Mouse (Mus musculus) embryo, embryonic 10.5 days (tissue): ENCODE results near the gene Strn3.
"Not testable (repeated sequence)": the region's sequence is repeated elsewhere in the genome, so short reads cannot be mapped to it uniquely, and the experiment has no call there.

ENCODE experiments used
- DNase-seq: peaks from one replicate; pipeline ENCODE4 v3.0.0-alpha.2; 2015; ENCODE audit warnings: low spot score

The Strn3 gene

DNA sequence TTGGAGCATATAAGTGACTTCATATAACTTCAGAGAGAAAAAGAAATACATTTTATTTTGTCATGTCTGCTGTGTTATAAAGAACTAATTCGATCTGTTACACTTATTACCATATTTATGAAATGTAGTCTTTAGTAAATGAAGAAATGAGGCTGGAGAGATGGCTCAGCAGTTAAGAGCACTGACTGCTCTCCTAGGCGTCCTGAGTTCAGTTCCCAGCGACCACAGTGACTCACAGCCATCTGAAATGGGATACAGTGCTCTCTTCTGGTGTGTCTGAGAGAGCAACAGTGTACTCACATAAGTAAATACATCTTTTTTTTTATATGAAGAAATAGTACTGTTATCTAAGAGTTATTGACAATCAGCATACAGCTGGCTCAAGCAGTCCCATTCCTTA lies 1.7 kb upstream of the Strn3 start:
- no peak for DNase-seq

DNA sequence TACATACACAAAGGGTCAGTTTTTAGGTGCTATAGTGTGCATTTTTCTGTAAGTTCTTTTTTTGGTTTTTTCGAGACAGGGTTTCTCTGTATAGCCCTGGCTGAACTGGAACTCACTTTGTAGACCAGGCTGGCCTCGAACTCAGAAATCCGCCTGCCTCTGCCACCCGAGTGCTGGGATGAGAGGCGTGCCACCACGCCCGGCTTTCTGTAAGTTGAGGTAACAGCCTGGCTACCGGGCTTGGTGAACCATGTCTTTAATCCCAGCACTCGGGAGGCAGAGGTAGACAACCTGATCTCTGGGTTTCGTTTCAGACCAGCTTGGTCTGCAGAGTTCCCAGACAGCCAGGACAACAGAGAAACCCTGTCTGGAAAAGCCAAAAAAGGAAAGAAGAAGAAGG lies 1.2 kb upstream of the Strn3 start:
- not testable (repeated sequence) for DNase-seq

DNA sequence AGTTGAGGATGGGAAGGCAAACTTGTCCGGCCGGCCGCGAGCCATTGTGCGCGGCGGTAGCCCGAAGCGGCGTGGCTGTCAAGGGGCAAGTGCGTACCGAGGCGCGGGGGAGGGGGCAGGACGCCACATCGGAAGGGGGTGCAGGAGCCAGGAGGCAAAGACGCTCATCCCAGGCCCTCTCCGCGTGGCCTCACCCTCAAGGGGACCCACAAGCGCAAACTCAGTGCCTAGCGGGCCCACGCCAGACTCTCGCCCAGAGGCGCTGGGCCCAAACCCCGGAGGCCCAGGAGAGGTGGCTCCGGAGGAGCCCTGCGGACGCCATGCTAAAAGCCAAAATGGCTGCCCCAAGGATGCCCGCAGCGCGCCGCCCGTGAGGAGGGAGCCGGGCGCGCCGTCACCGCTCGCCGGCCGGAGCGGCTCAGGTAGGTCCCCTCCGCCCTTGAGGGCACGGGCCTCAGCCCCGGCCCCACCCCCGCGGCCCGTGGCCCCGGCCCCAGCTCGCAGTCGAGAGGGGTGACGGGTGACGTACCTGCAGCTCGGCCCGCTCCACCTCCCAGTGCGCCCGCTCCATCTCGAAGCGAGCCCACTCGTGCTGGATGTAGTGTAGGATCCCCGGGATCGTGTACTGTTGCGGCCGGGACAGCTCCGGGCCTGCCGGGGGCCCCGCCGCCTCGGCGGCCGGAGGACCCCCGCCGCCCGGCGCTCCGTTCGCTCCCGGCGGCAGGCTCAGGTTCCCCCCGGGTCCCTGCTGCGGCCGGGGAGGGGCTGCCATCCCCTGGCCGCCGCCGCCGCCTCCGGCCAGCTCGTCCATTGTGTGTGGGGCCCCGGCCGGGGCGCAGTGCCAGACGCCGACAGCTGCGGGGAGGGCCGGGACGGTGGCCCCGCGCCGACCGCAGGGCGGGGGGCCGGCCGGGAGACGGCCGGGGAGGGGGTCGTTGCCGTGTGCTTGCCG lies 528 bp downstream of the Strn3 start, which contains the start of gene Ap4s1:
Gene Ap4s1, plus strand, starts transcription at position 141 of the 952 bp plus-strand sequence.
- DNase-seq: peak; percentile 78

DNA sequence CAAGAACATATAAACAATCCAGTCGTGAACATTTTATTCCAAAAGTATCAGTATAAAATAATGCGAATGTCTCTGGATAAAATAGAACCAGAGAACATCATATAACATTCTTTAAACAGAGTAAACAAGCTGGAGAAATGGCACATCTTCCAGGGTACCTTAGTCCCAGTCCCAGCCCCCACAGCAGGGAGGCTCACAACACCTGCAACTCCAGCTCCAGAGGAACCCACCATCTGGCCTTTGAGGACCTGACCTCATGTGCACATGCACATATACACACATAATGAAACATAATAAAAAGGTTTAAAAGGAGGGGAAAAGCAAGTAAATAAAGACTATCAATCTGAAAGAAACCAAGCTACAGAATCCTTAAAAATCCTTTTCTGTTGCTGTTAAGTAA lies 3.2 kb downstream of the Strn3 start:
- no peak for DNase-seq

DNA sequence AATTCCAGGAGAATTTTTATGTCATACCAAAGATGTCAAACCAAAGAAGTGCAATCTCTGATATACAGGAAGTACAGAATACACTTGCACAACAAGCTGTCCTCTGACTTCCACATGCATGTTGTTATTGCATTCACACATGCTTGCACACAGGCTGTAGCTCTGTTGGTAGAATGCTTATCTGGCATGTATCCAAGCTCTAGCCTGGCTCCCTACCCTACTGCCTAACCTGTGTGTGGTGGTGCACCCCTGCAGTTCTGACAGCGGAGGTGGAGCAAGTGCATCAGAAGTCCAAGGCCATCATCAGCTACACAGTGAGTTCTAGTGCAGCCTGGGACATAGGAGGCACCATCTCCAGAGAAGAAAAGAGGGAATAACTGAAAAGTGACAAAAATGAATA lies 12.9 kb downstream of the Strn3 start:
- no peak for DNase-seq

DNA sequence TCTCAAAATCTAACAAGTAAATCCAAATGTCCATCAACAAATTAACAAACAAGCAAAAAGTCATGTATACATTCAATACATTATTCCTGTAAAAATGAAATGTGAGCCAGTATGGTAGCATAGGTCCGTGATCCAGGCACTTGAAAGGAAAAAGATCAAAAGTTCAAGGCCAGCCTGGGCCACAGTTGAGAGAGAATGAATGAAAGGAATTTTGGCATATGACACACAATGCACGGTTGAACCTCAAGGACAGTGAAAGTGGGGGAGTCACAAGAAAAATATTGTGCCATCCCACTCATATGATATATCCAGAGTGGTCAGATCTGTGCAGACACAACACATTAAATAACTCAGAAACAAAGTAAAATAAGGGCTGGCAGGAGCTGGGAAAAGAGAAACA lies 15.3 kb downstream of the Strn3 start:
- DNase-seq: no peak

DNA sequence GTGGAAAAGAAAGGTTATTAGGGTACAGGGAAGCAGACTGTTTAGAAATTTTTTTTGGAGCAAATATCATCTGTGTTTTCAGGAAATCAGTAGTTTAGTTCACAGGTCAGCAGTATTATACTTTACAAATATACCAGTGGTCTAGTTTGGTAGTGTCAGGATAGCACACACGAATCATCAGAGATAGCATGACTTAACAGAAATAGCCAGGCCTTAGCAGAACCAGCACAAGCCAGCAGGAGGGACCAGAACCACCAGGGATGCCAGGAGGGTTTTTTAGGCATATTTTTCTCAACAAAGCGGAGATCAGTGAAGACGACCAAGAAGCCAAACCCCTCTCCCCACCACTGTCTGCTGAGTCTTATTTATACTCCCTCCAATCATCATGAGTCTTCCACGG lies 18.4 kb downstream of the Strn3 start:
- DNase-seq: no peak

DNA sequence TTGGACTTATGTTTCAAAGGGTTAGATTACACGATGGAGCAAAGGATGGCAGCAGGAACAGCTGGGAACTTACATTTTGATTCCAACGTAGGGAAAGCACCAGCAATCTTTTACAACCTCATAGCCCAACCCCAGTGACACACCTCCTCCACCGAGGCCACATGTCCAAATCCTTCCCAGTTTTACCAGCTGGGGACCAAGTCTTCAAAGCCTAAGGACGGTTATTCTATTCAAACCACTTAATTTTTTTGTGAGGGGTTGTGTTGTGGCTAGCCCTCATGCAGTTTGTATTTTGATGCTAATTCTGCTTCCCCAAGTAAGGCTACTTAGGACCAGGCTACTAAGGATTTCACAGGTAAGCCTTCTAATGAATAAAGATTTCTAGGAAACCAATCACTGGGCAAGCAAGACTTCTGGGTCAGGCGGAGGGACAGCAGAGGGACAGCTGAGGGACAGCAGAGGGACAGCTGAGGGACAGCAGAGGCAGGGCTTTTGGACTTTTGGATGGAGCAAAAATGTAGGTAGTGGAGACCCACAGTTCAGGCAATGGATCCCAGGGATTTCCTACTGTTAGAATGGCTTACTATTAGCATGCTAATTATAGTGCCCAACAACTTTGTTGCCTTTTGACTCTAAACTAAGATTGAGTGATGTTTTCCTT lies 20.3 kb downstream of the Strn3 start:
- no peak for DNase-seq

DNA sequence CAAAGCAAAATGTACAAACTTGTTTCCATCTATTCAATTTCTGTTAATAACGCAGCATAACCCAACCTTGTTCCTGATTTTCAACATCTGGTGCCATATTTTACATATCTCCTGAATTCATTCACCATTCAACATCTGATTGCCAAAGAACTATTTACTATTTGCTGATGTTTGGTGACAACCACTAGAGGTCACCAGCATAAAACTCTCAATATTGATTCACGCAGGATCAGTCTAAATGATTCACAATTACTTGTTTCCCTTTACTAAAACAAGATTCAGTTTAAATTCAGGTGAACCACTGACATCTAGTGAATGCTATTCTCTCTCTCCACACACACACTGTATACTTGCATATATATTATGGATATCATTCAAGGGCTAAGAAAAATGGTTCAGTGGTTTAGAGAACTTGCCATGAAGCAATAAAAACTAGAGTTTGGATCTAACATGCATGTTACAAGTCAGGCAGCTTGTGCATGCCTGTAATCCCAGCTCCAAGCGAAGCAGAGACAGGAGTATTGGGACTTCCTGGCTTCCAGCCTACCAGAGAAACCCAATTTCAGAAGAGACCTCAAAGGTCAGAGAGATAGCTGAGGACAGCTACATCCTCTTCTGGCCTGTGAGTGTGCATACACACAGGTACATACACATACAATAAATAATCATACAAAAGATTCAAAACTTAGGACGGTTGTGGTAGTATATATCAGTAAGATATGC lies 24.8 kb downstream of the Strn3 start:
- DNase-seq: no peak

DNA sequence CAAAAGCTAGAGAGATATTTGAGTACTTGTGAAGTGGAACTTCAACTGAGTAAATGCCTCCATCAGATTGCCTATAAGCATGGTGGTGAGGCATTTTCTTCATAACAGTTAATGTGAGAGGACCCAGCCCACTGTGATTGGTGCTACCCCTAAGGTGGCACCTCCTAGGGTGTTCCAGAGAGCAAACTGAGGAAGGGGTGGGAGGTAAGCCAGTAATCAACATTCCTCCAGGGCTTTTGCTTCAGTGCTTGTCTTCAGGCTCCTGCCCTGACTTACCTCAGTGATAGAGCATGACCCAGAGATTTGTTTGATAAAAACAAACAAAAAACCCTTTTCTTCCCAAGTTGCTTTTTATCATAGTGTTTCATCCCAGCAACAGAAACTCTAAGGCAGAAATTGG lies 27.8 kb downstream of the Strn3 start:
- DNase-seq: no peak

DNA sequence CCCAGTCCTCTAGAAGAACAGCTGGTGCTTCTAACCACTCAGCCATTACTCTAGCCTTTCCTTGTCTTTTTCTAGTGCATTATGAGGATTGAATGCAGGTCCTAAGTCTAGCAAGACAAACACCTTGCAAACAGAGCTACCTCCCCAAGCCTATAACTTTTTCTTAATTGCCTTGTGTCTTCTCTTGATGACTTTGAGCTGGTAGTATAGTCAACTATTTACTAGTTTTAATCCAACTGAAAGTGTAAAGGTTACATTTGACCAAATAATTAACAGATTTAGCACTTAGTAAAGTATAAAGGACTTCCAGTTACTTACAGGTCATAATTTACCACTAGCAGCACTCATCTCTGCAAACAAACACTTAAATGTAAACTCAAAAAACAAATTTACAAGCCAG lies 28.7 kb downstream of the Strn3 start:
- no peak for DNase-seq

DNA sequence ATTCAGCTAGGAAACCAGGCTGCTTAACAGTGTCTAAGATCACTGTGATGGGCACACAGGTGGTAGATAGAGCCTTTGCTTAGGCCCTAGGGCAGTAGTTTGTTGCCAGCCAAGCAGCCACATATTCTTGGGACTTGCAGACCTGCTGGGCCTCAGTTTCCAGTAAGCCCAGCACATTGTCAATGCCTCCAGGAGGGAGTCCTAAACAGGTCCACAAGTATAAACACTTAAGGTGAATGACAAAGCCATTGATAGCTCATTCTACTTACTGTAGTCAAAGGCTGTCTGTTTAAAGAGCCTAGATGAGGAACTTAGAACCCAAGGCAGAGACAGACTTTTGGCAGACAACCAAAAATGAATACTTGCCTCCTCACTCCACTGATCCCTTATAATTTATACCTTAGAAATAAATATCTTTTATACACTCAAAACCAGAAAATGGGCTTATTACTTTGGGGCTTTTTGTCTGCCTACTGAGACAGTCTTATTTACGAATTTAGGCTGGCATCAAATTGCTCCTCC lies 35.7 kb downstream of the Strn3 start:
- DNase-seq: no peak

DNA sequence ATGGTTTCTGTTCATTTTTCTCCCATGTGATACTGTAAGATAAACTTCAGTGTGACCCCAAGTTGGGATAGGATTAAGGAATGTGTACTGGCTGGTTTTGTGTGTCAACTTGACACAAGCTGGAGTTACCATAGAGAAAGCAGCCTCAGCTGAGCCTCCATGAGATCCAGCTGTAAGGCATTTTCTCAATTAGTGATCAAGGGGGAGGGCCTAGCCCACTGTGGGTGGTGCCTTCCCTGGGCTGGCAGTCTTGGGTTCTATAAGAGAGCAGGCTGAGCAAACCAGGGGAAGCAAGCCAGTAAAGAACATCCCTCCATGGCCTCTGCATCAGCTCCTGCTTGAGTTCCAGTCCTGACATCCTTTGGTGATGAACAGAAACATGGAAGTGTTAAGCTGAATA lies 42.3 kb downstream of the Strn3 start:
- DNase-seq: peak; percentile 15

DNA sequence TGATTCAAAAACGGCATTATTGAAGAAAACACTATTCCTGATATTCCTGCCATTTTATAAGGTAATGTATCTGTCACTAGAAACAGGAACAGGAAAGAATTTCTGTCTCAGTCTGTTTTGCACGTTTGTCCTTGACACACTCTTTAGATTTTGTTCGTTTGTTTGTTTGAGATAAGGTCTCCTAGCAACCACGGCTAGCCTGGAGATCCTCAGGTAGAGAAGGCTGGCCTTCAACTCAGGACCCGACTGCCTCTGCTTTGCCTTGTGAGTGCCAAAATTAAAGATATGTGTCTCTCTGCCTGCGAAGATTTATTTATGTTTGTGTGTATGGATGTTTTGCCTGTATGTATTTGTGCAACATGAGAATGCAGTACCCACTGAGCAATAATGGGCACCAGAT lies 49.8 kb downstream of the Strn3 start:
- DNase-seq: peak; percentile 35

DNA sequence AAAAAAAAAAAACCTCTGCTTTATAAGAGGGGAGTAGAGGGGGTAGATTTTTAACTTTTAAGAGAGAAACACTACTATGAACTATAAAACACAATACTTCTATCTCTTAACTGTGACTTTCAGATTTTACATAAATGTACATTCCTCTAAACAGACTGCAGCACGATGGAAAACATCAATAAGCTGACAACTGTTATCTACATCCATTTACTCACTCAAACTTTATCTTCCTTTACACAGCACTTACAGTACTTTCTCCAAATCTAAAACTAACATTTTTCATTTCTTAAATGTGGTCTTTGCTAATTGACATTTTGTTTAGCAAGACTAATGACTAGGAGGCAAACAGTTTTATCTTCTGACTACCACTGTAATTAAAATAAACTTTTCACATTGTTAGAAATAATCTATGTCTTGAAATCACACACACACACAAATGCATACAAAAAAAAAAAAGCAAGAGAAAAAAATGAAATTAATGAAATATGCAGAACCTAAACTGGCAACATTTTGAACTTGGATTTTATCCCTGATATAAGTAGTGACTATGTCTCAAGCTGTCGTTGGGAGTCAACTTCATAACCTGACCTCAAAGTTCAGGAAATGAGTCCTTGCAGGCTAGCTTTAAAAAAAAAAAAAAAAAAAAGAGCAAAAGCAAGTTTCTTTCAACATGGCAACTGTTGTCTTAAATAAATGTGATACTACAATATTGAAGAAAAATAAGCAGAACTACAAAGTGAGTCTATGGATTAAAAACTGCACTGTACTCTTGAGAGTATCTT lies 54.8 kb downstream of the Strn3 start:
- DNase-seq: no peak

DNA sequence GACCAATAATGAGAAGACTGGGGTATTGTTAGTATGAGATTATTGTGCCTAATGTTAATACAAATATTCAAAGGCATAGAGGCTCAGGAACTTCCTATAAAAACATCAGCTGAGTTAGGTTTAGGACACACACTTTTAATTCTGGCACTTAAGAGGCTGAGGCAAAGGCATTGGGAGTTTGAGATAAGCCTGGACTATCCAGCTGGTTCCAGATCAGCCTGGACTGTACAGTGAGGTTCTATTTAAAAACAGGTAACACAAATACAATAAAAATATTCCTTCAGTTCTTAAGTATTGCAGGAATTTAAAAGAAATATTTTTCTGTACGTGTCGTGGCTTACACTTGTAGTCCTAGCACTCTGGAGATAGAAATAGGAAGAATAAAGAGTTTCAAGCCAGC lies 55.4 kb downstream of the Strn3 start:
- no peak for DNase-seq

DNA sequence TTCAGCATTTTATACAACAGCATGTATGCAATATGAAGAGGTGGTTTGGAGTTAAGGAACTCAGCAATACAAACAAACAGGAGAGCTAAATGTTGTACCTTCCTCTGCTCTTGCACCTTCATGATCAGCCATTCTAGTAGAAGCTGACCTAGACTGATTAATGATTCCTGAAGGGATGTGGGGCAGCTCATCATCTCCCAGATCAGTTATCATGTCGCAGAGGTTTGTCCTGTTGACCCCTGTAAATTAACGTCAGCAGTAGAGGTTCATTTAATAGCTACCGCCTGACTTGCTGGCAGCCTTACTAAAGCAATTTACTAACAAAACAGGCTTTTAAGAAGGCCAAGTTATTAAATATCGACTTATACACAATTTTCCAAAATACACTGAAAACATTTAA lies 58.2 kb downstream of the Strn3 start:
- DNase-seq: no peak

DNA sequence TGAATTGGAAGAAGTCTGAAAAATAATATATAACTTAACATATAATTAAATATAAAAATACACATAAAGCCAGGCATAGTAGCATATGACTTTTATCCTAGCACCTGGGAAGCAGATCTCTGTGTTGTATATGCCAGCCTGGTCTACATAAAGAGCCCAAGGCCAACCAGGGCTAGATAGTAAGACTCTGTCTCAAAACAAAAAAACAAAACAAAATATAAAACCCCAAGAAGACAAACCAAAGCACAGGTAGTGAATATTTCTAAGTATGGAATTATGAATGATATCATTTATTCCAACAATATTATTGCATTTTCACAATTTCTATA lies 68.4 kb downstream of the Strn3 start:
- DNase-seq: no peak

DNA sequence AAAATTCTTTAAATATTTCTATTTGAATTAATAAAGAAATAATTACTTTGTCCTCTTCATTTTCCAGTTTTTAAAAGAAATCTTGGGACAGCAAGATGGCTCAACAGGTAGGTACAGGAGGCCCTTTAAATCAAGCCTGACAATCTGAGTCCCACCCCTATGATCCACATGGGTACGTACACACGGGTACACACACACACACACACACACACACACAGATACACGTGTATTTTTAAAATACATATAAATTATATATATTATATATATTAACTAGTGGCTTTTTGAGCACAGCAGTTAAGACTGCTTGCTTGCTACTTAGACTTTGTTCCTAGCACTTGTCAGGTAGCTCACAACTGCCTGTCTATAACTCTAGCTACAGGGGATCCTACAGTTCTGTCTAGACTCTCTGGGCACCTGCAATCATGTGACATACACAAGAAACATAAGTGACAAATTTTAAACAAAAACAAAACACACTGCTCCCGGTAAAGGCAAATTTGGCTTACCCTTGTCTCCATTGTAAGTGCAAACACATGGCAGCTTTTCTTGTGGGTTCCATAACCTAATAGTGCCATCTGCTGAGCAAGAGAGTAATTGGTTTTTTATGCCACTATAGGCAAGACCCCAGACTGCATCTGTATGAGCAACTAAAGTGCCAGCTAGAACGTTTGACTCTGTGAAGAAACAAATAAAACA lies 68.9 kb downstream of the Strn3 start:
- DNase-seq: peak; percentile 60

DNA sequence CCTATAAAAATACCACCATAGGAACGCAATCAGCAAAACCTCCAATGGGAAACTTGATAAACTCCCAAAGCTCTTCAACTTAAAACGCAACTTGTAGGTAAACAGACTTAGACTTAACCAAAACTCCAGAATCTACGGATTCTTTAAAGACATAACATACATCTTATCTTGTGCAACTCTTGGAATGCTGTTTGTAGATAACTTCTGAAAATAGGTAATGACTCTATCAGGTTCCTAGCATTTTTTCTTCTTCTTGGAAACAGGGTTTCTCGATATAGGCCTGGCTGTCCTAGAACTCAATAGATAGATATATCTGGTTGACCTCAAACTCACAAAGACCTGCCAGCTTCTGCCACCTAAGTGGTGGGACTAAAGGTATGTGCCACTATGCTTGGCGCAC lies 70.5 kb downstream of the Strn3 start:
- DNase-seq: no peak

DNA sequence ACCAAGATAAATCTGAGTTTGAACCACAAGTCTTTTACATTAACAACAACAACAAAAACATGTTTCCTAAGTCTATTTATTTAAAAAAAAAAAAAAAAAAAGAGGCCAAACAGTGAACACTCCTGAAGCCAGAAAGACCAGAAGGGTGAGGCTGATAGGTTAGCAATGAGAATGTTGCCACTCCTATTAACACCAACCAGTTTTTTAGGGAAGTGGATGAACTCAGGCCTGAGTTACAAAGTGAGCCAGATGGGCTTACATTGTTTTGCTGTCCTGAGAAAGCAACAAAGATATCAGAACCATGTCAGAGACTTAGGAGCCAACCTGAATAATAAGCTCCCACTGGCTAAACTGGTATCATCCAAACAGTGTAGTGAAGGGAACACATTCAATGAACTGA lies 71.1 kb downstream of the Strn3 start:
- DNase-seq: no peak
